ENCODE assay signal across 10 mouse cellular contexts in the genomic region with DNA sequence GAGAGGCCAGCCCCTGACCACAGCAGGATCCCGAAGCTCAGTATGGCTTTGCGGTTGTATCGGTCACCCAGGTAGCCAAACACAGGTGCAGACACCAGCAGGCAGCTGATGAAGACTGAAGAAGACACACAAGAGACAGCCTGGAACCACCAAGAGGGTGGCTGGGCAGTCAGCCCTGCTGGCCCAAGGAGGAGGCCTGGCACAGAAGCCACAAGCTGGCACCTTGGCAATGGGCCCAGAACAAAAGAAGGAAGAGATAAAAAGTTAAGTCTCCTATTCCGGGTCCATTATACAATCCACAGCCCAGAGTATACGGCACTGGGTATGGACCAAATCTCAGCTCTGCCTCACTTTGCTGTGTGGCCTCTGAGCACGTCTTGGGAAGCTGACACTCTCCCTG. TPM values are rescaled to one million over a fixed set of nuclear protein-coding genes. Genes with fewer than 3 reads are reported as not detected.
A peak's percentile ranks its signal among the peaks of the same experiment; 100 is the strongest.
DNase-seq lines count a peak whose midpoint lies in the region; ATAC-seq and TF ChIP-seq lines count a peak whose summit lies in the region.
"Had no signal": no experiment of that assay in that cellular context is flagged by ENCODE, and none has a peak within 500 bp of the region (broad histone marks: within the 10 kb centered on the region; RNA-seq: fewer than 3 reads in every experiment).

No protein-coding gene starts in this region.

- H3K4me3 ChIP-seq in lung, postnatal 0 days (ENCODE audit: low read depth, low read length), result no peak overlapping the region

- H3K4me2 ChIP-seq in lung, postnatal 0 days (replicated peaks; ENCODE audit: low read depth, low read length), result no peak overlapping the region

- no peaks in the 10 kb centered on the region for H3K4me1 ChIP-seq in lung, postnatal 0 days (ENCODE audit: insufficient read depth, low read depth, low read length)

- DNase-seq in lung, adult 18-20 months, result peak; percentile 20 to 34
- DNase-seq in lung, postnatal 0 days (ENCODE audit: low spot score), result no peak
- peak; percentile 61 for DNase-seq in adrenal gland, postnatal 36 days
- peak; percentile 73 for DNase-seq in cerebellum, adult 9-10 months
- DNase-seq in large intestine, adult 2 months (ENCODE audit: low read depth, low spot score), result peak; percentile 48
- no peak for DNase-seq in thymus, adult 18-20 months
- DNase-seq: thymus, postnatal 25 days had no signal

- ATAC-seq in lung, postnatal 0 days, result no peak
- no peak for ATAC-seq in monocyte, adult 5-6 weeks (replicated peaks; ENCODE audit: insufficient number of reproducible peaks, low FRiP score, low TSS enrichment, poor library complexity, severe bottlenecking)

- no peak overlapping the region for H3K27ac ChIP-seq in lung, postnatal 0 days (ENCODE audit: low read length)
- H3K27ac ChIP-seq: macrophage had no signal

- TF ChIP-seq CTCF in lung, postnatal 0 days (IDR thresholded peaks at IDR 0.05), result no peak

- no peaks in the 10 kb centered on the region for H3K36me3 ChIP-seq in lung, postnatal 0 days (ENCODE audit: insufficient read depth, low read length)

- no peak for TF ChIP-seq EP300 in lung, postnatal 0 days (IDR thresholded peaks at IDR 0.05)

- H3K9ac ChIP-seq in lung, postnatal 0 days (replicated peaks; ENCODE audit: low read depth), result no peak overlapping the region

- WGBS in lung, postnatal 0 days, result 62% methylated on average over 6 of the region's 6 CpGs
- WGBS in large intestine, adult 2 months, result 52% methylated on average over 6 of the region's 6 CpGs

- no peaks in the 10 kb centered on the region for H3K27me3 ChIP-seq in lung, postnatal 0 days (replicated peaks; ENCODE audit: insufficient read depth, low read length)

- H3K9me3 ChIP-seq in lung, postnatal 0 days (ENCODE audit: low read length), result no peaks in the 10 kb centered on the region

RNA-seq across cellular contexts. Expression of a gene that starts 9.9 kb away (rescaled TPM):
- 0.06 and 0.12 TPM in 2 replicates for polyA plus RNA-seq in lung, postnatal 0 days (2015; fragmentation: Nextera tagmentation; extraction: Ambion mirVana)
- under 1 TPM; 0.13 to 0.23 TPM for total RNA-seq in adrenal gland, postnatal 36 days (2021)
- 2.5 and 7.4 TPM in 2 replicates for polyA plus RNA-seq in large intestine, adult 2 months (2012; rRNA removed)
- 0.75 to 3.8 TPM (median 1.3 TPM) in 3 replicates for total RNA-seq in monocyte, adult 5-6 weeks (2017)
- polyA plus RNA-seq: embryonic facial prominence, embryonic 11.5 days; macrophage had no signal

RNA-seq across cellular contexts. Expression of a gene that starts 50.7 kb away (rescaled TPM):
- 11.1 and 12.2 TPM in 2 replicates for polyA plus RNA-seq in lung, postnatal 0 days (2015; fragmentation: Nextera tagmentation; extraction: Ambion mirVana)
- 1 to 10 TPM; 2.2 to 3.4 TPM for total RNA-seq in adrenal gland, postnatal 36 days (2021)
- 15.1 and 42.2 TPM in 2 replicates for polyA plus RNA-seq in large intestine, adult 2 months (2012; rRNA removed)
- total RNA-seq in monocyte, adult 5-6 weeks (2017), result 1.4 to 3.2 TPM (median 1.4 TPM) in 3 replicates
- polyA plus RNA-seq: macrophage had no signal

Comparison
In these comparisons a context has a peak if more than half of its experiments do, and no peak if none do; other contexts are left out.
1. DNase-seq: peak in lung, adult 18-20 months (2 of 2), adrenal gland, postnatal 36 days (2 of 2), cerebellum, adult 9-10 months (single experiment) and large intestine, adult 2 months (single experiment); none in lung, postnatal 0 days (single experiment) and thymus, adult 18-20 months (0 of 2).